Mouse (Mus musculus) B cell, adult 67 days (primary cell): ENCODE data around the gene Sat2. TPM values are rescaled to one million over a fixed set of nuclear protein-coding genes. Genes with fewer than 3 reads are reported as not detected.

Source experiments
- total RNA-seq, 2 experiments: library from RNA; stranded (reverse); gene quantifications; 4 replicates each; pipeline ENCODE4 v1.2.4; 2023

Sat2 gene
- not detected for total RNA-seq

DNA sequence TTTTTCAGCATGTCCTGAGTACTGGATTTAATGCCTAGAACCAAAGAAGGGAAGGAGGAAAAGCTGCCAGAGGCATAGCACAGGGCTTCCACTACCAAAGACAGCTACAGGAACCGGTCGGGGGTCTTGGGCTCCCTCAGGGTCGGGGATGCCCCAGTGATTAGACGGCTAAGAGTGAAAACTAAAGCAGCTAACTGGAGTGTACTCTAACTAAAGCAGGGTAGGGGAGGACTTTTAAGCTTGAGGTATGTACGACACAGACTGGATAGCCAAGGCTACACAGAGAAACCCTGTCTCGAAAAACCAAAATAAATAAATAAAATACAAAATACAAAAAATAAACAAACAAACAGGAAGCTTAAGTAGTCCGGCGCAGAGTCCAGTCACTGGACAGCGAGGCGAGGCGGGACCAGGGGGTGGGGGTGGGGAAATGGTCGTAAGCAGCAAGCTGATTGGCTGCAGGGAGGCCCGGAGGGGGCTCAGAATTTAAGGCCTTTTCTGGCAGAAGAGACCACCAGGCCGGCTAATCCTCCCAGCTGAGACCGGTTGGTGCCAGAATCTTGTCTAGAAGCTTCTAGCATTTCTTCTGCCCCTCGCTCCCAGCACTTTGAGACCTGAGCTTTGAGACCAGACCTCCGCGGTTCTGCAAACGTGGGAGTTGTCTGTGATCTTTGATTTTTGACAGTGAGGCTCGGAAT is at the start of gene Sat2:
Gene Sat2, plus strand, starts transcription at position 454 of the 698 bp plus-strand sequence.

DNA sequence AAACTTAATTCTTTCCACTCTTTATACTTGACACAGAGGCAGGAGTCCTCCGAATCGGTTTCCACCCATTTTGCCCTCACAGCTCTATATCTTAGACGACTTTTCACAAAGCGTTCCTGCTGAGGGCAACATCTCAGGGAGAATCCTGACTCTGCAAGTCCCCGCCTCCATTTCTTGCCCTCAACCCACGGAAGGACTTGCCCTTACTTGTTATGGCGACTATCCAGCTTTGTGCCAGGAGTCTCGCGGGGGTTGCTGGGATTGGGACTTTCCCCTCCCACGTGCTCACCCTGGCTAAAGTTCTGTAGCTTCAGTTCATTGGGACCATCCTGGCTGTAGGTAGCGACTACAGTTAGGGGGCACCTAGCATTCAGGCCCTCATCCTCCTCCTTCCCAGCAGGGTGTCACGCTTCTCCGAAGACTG is 41.7 kb upstream of the Sat2 start, which contains the start of the genes Wrap53 and Trp53:
Gene Wrap53, minus strand, starts transcription at position 165 of the 424 bp plus-strand sequence.
Gene Trp53, plus strand, starts transcription at position 269 of the 424 bp plus-strand sequence.

DNA sequence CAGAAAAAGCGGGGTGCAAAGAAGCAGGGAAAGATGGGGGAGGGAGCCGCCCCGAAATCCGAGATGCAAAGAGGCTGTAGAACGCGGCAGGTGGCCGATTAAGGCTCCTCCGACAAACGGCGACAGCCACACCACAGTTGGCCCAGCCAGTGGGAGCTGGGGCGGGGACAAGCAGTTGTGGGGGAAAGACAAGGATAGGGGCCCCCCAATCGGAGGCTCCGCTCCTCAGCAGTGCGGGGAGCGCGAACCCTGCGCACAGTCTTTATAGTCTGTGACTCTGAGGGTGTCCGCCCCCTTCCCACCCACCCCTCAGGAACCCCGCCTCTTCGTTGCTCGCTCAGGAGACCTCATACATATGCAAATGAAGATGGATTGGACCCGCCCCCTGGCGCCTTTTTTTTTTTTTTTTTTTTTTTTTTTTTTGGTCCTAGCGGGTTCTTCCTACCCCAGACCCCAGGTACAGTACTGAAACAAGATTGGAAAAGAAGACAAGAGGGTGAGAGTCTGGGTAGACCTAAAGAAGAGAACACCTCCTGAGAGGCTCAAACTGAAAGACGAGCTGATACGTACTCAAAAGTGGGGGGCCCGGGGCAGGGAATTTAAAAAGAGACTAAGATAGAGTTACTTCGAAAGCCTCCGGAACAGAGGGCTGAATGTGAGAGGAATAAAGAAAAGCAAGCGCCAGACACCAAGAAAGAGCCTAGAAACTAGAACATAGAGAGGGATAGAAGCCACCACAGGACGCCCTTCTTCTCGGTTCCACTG is 15.9 kb upstream of the Sat2 start, which contains the start of gene Atp1b2:
Gene Atp1b2, minus strand, starts transcription at position 217 of the 765 bp plus-strand sequence.

DNA sequence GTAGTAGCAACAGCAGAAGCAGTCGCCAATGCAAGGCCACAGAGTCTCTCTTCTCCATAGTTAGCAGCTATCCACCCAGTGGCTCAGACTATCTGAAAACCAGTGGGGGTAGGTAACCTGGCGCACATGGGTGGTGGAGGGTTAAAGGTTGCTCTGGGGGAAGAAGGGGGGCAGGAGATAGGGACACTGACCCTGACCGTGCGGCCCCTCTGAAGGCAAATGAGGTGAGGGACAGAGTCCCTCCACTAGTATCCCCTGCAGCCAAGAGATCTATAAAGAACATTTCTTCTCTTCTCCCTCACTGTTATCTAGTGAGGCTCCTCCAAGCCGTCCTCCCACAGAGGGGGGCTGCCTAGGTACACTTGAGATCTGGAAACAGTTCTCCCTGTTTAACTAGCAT is 4.0 kb upstream of the Sat2 start, which contains the start of gene Shbg:
Gene Shbg, minus strand, starts transcription at position 101 of the 400 bp plus-strand sequence.

DNA sequence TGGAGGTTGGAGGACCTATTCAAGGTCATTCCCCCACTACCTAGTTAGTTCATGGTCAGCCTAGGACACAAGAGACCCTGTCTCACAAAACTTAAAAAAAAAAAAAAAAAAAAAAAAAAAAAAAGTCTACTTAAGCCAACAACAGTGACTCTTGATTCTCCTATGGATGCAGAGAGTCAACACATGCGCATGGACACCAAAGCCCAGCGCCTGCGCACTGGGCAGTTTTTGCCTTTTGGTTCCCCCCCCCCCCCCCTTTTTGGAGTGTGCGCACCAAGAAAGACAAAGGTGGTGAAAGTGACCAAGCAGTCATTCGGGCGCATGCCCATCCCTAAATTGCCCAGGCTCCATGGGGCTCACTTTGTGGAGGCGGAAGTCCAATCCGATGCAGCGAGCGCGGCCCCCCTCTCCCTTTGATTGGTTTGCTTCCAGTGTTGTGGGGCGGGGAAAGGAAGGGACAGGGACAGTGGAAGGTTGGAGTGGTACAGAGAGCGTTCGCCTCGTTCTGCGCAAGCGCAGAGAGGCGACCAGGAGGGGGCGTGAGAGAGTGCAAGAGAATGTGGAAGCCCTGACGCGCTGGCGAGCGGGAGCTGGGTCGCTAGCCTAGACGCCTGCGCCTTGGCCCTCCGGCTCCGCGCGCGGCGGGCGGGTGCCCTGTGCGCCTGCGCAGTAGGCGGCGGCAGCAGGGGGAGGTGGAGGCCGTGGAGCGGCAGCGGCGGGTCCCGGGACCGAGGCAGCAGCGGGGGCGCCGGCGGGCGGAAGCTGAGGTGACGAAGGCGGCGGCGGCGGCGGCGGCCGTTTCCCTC is 10.7 kb downstream of the Sat2 start, which contains the start of gene Fxr2:
Gene Fxr2, plus strand, starts transcription at position 707 of the 806 bp plus-strand sequence.

DNA sequence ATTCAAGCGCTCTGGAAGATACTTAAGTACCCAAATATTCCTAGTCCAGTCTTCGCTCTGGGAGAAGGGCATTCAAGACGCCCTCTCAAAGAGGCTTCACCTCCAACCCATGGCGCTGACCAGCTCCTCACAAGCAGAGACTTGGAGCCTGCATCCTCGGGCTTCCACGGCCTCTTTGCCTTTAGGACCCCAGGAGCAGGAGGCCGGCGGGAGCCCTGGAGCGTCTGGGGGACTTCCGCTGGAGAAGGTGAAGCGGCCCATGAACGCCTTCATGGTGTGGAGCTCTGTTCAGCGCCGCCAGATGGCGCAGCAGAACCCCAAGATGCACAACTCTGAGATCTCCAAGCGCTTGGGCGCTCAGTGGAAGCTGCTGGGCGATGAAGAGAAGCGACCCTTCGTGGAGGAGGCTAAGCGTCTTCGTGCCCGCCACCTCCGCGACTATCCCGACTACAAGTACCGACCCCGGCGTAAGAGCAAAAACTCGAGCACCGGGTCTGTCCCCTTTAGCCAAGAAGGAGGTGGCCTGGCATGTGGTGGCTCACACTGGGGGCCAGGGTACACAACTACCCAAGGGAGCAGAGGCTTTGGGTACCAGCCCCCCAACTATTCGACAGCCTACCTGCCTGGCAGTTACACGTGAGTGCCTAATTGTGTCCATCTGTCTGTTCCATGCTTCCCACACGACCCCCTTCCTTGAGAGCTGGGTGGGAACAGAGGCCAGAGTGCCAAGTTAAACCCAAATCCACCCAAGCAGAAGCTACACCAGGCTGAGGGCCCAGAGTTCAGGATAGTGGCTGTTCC is 33.6 kb downstream of the Sat2 start, which contains the start of gene Sox15:
Gene Sox15, plus strand, starts transcription at position 51 of the 801 bp plus-strand sequence.

DNA sequence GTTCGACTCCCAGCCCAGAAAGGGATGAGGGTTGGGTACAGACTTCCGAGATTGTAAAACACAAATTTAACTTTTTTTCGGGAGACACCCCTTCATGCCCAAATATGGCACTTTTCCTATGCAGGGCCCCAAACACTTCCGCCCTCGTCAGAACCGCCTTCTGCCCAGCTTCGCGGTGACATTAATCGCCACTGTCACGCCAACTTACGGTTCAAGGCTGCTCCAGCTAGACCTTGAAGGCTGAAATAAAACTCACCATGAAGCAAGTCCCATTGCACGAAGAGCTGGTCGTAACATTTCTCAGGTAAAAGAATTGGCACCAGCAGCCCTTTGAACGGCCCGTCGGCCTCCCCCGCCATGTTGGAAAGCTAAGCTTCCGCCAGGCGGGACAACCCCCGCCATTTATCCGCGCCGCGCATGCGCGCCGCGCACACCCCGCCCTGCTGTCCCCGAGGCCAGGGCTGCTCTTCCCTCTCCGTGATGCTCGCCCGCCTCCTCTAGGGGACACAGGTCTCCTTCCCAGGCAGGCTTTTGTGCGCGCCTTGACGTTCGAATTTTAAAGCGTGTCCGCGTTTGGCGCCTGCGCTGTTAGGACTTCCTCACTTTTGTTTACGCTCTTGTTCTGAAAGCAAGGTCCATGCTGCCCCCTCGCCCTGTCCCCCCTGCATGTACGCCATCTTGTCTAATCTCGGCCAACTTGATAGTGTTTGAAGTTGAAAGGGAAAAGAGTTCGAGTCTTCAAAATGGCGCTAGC is 40.6 kb downstream of the Sat2 start, which contains the start of gene Mpdu1:
Gene Mpdu1, minus strand, starts transcription at position 430 of the 754 bp plus-strand sequence.

DNA sequence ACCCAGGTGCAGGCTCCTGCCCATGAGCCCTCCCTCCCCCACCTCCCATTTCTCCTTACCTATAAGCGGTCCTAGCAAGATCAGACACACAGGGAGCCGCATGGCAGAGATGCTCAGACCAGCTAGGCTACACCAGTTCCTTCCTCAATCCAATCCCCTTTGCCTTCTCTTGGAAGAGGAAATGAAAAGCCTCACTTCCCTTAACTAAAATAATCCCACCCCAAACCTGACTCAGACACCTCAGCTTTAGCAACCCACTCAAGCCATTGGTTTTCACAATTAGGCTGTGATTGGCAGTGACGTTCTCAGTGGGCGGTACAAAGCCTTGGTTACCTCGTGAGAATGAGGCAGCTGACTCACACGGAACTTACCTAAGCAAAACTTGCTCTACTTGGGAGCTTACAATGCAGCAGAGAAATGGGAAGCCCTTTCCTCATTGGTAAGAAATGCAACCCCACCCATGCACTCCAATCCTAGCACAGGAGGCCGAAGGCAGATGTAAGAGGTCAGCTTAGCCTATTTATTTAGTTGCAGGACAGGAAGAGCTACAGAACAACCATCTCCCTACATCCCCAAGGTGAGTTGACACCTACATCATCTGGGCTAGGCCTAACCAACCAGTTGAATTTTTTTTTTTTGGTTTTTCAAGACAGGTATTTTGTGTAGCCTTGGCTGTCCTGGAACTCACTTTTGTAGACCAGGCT is 44.3 kb downstream of the Sat2 start, which contains the start of gene Cd68:
Gene Cd68, minus strand, starts transcription at position 193 of the 704 bp plus-strand sequence.

DNA sequence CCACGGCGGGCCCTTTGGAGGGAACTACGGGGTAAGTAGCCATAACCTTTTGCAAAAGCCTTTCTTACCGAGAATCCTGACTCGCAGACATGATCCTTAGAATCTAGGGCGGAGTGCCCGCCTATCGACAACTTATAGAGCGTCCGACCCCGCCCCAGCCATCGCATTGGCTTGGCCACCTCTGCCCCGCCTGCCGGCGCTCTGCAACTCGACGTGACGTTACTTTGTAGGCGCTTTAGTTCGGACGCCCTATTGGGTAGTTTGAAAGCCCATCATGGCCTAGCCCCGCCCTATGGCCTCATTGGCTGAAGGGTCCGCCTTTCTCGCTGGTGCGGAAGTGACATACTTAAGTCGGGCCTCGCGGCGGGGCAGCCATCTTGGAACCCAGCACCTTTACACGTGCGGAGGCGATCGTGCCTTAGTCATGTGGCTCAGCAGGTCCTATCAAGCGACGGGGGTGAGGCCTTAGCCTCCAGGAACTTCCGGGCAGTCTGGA is 50.4 kb downstream of the Sat2 start, which contains the start of gene Eif4a1:
Gene Eif4a1, minus strand, starts transcription at position 213 of the 496 bp plus-strand sequence.

Other genes starting within 250 kb of the Sat2 start
- gene Naa38, start 226.5 kb upstream of the Sat2 start, total RNA-seq: 10 to 100 TPM; 42.7 to 47.8 TPM
- 10 to 100 TPM; 39.3 to 44.3 TPM for gene Cyb5d1, start 226.4 kb upstream of the Sat2 start, total RNA-seq
- gene Tmem88, start 223.8 kb upstream of the Sat2 start, total RNA-seq: 1 to 10 TPM; 6.2 to 6.9 TPM
- 100 to 1,000 TPM; 195 to 244 TPM for gene Kdm6b, start 208.3 kb upstream of the Sat2 start, total RNA-seq
- not detected for gene Dnah2, start 72.9 kb upstream of the Sat2 start, total RNA-seq
- under 1 TPM; 0.61 to 0.95 TPM for gene Efnb3, start 61.8 kb upstream of the Sat2 start, total RNA-seq
- 10 to 100 TPM; 13.8 to 15.2 TPM for gene Wrap53, start 41.8 kb upstream of the Sat2 start, total RNA-seq
- gene Trp53, start 41.7 kb upstream of the Sat2 start, total RNA-seq: 100 to 1,000 TPM; 143 TPM
- gene Atp1b2, start 16.1 kb upstream of the Sat2 start, total RNA-seq: under 1 TPM in 1 of 2 experiments, not detected in 1; 0.75 TPM
- not detected for gene Shbg, start 4.1 kb upstream of the Sat2 start, total RNA-seq
- 10 to 100 TPM; 88.3 to 96.6 TPM for gene Fxr2, start 11.0 kb downstream of the Sat2 start, total RNA-seq
- gene Sox15, start 33.3 kb downstream of the Sat2 start, total RNA-seq: under 1 TPM in 1 of 2 experiments, not detected in 1; 0.92 TPM
- 10 to 100 TPM; 60.2 to 64.5 TPM for gene Mpdu1, start 40.6 kb downstream of the Sat2 start, total RNA-seq
- gene Cd68, start 44.1 kb downstream of the Sat2 start, total RNA-seq: 10 to 100 TPM in 1 of 2 experiments, 1 to 10 TPM in 1; 7.9 to 12.1 TPM
- gene Eif4a1, start 50.4 kb downstream of the Sat2 start, total RNA-seq: 100 to 1,000 TPM; 720 to 780 TPM
- 100 to 1,000 TPM; 134 to 139 TPM for gene Senp3, start 60.1 kb downstream of the Sat2 start, total RNA-seq
- gene Tnfsf13, start 63.8 kb downstream of the Sat2 start, total RNA-seq: not detected
- gene Tnfsf12, start 73.8 kb downstream of the Sat2 start, total RNA-seq: not detected
- not detected for gene Tnfsfm13, start 74.1 kb downstream of the Sat2 start, total RNA-seq
- gene Polr2a, start 136.6 kb downstream of the Sat2 start, total RNA-seq: 100 to 1,000 TPM; 254 to 255 TPM
- not detected for gene Slc35g3, start 139.9 kb downstream of the Sat2 start, total RNA-seq
- gene Zbtb4, start 143.9 kb downstream of the Sat2 start, total RNA-seq: 10 to 100 TPM; 61.0 to 64.9 TPM
- gene Chrnb1, start 173.9 kb downstream of the Sat2 start, total RNA-seq: 10 to 100 TPM; 10.5 to 13.5 TPM
- gene Fgf11, start 179.8 kb downstream of the Sat2 start, total RNA-seq: under 1 TPM in 1 of 2 experiments, not detected in 1; 0.44 TPM
- gene Tmem102, start 183.6 kb downstream of the Sat2 start, total RNA-seq: not detected
- gene Gm39566, start 193.3 kb downstream of the Sat2 start, total RNA-seq: not detected
- gene Spem2, start 196.4 kb downstream of the Sat2 start, total RNA-seq: not detected
- gene Spem1, start 200.2 kb downstream of the Sat2 start, total RNA-seq: not detected
- under 1 TPM; 0.12 to 0.41 TPM for gene Nlgn2, start 215.8 kb downstream of the Sat2 start, total RNA-seq
- gene Tmem256, start 216.5 kb downstream of the Sat2 start, total RNA-seq: 10 to 100 TPM; 27.0 to 38.9 TPM
- gene Plscr3, start 224.4 kb downstream of the Sat2 start, total RNA-seq: 10 to 100 TPM; 10.4 to 14.7 TPM
- not detected for gene Tnk1, start 236.7 kb downstream of the Sat2 start, total RNA-seq